Mouse (Mus musculus) CD8-positive naive resting alpha-beta T cell, adult 57 days (primary cell): ENCODE results near the gene Olfr1134. TPM values are rescaled to one million over a fixed set of nuclear protein-coding genes. Genes with fewer than 3 reads are reported as not detected.

Experiments used
- total RNA-seq: library from RNA; stranded (reverse); gene quantifications from one replicate; pipeline ENCODE4 v1.2.4, GENCODE M21; 2023

Olfr1134 gene
- total RNA-seq, result not detected

DNA sequence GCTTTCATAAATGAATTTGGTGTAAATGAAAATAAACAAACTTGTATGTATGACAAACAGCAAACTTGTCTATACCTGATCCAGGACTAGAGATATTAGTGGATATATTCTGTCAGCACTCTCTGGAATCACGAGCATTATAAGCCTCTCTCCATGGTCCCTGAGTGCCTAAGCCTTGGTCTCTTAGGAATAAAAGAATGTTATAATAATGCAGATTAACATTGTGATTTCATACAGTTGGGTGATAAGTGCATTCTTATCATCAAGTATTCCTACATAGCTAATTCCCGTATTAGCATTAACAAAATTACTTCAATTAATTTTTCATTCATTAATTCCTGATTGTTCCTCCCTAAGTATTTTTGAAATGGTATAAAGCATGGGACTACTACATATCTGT lies at the start of gene Olfr1134:
Gene Olfr1134, minus strand, starts transcription at position 101 of the 400 bp plus-strand sequence.

DNA sequence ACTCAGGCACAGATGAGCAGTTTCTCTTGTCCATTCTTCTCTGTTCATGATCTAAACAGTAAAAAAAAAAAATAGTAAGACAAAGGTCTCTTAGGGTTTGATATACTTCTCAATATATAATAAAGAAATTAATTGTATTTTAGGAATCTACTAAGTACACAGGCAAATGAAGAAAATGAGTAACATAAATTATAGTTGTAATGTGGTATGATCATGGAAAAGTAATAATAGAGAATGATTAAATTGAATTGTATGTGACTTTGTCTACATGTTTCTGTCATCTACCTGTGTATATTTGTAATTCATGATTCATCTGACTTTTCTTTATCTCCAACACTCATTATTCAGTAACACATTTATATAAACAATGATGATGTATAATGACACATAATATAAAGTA lies 35.6 kb upstream of the Olfr1134 start, which contains the start of gene Olfr1136:
Gene Olfr1136, minus strand, starts transcription at position 101 of the 400 bp plus-strand sequence.

DNA sequence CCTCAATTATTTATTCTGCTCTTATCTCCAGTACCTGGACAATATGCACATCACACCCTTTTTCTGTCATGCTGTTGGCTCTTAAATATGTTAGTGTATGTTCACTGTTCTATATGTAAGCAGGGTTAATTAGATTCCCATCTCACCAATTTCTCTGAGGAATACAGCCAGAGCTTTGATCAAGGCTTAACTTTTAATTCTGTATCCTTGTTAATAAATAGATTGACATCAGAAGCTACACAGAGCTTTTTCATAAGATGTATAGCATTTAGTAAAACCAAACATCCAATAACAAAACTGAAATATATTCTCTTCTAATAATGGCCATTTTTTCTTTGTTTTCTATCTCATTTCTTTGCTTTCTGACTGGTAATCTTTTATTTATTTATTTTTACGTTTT lies 15.3 kb upstream of the Olfr1134 start, which contains the start of gene Olfr1135:
Gene Olfr1135, minus strand, starts transcription at position 101 of the 400 bp plus-strand sequence.

DNA sequence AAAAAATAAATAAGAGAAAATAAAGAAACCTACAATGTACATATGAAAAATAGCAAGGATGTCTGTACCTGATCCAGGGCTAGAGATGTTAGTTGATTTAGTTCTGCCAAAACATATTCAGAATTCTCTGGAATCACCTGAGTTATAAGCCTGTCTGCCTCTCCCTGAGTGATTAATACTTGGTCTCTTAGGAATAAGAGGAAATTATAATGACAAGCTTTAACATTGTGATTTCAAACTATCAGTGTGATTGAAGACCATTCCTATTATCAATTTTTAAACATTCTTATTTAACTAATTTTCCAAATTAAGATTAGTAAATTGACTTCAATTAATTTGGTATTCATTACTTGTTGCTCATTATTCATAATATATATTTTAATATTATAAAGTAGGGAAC lies 11.0 kb downstream of the Olfr1134 start, which contains the start of gene Olfr1133:
Gene Olfr1133, minus strand, starts transcription at position 101 of the 400 bp plus-strand sequence.

DNA sequence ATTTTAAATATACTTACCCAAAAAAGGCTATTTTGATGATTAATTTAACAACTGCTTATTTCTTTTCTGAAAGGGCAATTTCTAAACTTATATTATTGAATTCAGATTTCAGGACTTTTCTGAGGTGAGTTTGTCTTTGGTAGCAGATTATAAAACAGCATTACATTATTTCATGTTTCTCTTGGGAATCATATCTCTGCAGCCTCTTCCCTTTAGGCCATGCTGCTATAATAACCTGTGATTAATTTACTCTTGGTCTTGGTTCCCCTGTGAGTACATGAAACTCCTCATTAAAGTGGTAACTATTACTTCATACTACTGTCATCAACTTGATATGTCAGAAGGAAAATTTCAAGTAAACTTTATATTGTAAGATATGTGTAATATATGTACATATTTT lies 20.8 kb downstream of the Olfr1134 start, which contains the start of gene Olfr1132:
Gene Olfr1132, minus strand, starts transcription at position 101 of the 400 bp plus-strand sequence.

DNA sequence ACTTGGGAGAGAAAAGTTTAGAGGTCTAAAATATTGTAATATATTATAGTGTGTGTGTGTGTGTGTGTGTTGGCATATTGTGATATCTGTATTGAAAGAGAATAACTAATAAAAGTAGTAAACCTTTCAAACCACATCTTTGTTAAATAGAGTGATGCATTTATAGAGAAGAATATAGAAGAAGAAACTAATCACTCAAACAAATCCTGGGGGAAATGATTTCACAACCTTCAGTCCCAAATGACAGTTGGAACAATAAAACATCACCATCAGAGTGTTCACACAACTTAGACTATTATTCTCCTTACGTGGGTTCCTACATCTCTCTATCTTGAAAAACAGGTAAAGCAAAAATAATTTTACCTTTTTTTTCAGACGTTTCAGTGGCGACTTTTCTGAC lies 31.5 kb downstream of the Olfr1134 start, which contains the start of gene Olfr1131:
Gene Olfr1131, plus strand, starts transcription at position 301 of the 400 bp plus-strand sequence.

DNA sequence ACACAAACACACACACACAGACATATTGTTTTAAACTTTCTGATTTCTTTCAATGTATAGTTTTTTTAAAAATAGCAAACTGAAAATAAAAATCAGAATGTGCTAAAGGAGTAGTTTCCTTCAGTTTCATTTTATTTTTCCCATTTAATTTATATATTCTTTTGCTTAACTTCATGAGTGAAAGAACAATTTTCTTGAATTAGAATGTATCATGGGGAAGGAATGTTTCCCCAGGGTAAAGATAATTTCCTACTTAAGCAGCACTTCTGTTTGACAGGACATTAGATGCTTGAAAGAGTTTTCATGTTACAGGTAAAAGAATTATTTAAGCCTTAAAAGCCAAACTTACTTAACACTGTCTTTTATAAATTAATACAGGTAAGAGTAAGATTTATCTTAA lies 52.3 kb downstream of the Olfr1134 start, which contains the start of gene Olfr1130:
Gene Olfr1130, plus strand, starts transcription at position 301 of the 400 bp plus-strand sequence.

Other genes with a start within 250 kb of the Olfr1134 start
- not detected for gene Olfr1123, start 241.8 kb downstream of the Olfr1134 start, total RNA-seq
- not detected for gene Olfr1124, start 228.2 kb downstream of the Olfr1134 start, total RNA-seq
- not detected for gene Olfr1126, start 204.5 kb downstream of the Olfr1134 start, total RNA-seq
- gene Pramel7, start 161.4 kb downstream of the Olfr1134 start, total RNA-seq, result not detected
- gene Pramel6, start 151.9 kb downstream of the Olfr1134 start, total RNA-seq, result not detected
- not detected for gene Olfr153, start 126.7 kb downstream of the Olfr1134 start, total RNA-seq
- not detected for gene Olfr1128, start 112.9 kb downstream of the Olfr1134 start, total RNA-seq
- gene Olfr1129, start 84.6 kb downstream of the Olfr1134 start, total RNA-seq, result not detected
- gene Olfr1130, start 52.2 kb downstream of the Olfr1134 start, total RNA-seq, result not detected
- not detected for gene Olfr1131, start 31.4 kb downstream of the Olfr1134 start, total RNA-seq
- gene Olfr1132, start 20.9 kb downstream of the Olfr1134 start, total RNA-seq, result not detected
- not detected for gene Olfr1133, start 11.1 kb downstream of the Olfr1134 start, total RNA-seq
- not detected for gene Olfr1135, start 15.2 kb upstream of the Olfr1134 start, total RNA-seq
- gene Olfr1136, start 35.5 kb upstream of the Olfr1134 start, total RNA-seq, result not detected
- not detected for gene Olfr1137, start 54.7 kb upstream of the Olfr1134 start, total RNA-seq
- gene Olfr1138, start 81.5 kb upstream of the Olfr1134 start, total RNA-seq, result not detected
- gene Olfr1140, start 85.3 kb upstream of the Olfr1134 start, total RNA-seq, result not detected
- not detected for gene Olfr1141, start 95.5 kb upstream of the Olfr1134 start, total RNA-seq
- not detected for gene Olfr152, start 121.0 kb upstream of the Olfr1134 start, total RNA-seq
- gene Olfr1143, start 142.1 kb upstream of the Olfr1134 start, total RNA-seq, result not detected
- gene Olfr1145, start 151.4 kb upstream of the Olfr1134 start, total RNA-seq, result not detected
- not detected for gene Olfr1148, start 172.1 kb upstream of the Olfr1134 start, total RNA-seq
- not detected for gene Olfr1150-ps1, start 185.5 kb upstream of the Olfr1134 start, total RNA-seq
- not detected for gene Olfr1151, start 197.4 kb upstream of the Olfr1134 start, total RNA-seq
- gene Olfr1152, start 208.0 kb upstream of the Olfr1134 start, total RNA-seq, result not detected
- not detected for gene Olfr1153, start 236.5 kb upstream of the Olfr1134 start, total RNA-seq
- not detected for gene Olfr1154, start 246.7 kb upstream of the Olfr1134 start, total RNA-seq